Mouse (Mus musculus) heart, embryonic 16.5 days (tissue): ENCODE measurements around the gene Anks1b. TPM values are rescaled to one million over a fixed set of nuclear protein-coding genes. Genes with fewer than 3 reads are reported as not detected.

Experiments used
- ATAC-seq: fragments of 200-750 bp; cut with Nextera tagmentation; replicated peaks from 2 replicates; pipeline ENCODE4 v1.8.0; 2017; ENCODE audit warnings: moderate number of reproducible peaks; ENCODE audit not compliant: insufficient read depth, low FRiP score; ENCODE audit errors: extremely low read depth
- H3K27ac ChIP-seq: fragments of 300-500 bp; sonication (generic); 2 replicates; pipeline ENCODE4 v1.5.1; 2014; ENCODE audit warnings: mild to moderate bottlenecking, low read length, control low read depth, moderate library complexity
- H3K27me3 ChIP-seq: fragments of 300-500 bp; sonication (generic); 2 replicates; pipeline ENCODE4 v1.6.1; 2014; ENCODE audit warnings: low read length, mixed read lengths; ENCODE audit not compliant: control insufficient read depth, insufficient read depth
- H3K36me3 ChIP-seq: fragments of 300-500 bp; sonication (generic); 2 replicates; pipeline ENCODE4 v1.6.1; 2014; ENCODE audit not compliant: control insufficient read depth, insufficient read depth
- H3K4me1 ChIP-seq: fragments of 300-500 bp; sonication (generic); 2 replicates; pipeline ENCODE4 v1.6.1; 2014; ENCODE audit warnings: low read length, mixed read lengths; ENCODE audit not compliant: control insufficient read depth, insufficient read depth
- H3K4me2 ChIP-seq: fragments of 300-500 bp; sonication (generic); 2 replicates; pipeline ENCODE4 v1.6.1; 2014; ENCODE audit warnings: low read depth, mild to moderate bottlenecking, control low read depth, low read length
- H3K4me3 ChIP-seq: fragments of 300-500 bp; sonication (generic); 2 replicates; pipeline ENCODE4 v1.5.1; 2014; ENCODE audit warnings: mild to moderate bottlenecking, control low read depth, low read length
- H3K9ac ChIP-seq: fragments of 300-500 bp; sonication (generic); 2 replicates; pipeline ENCODE4 v1.6.1; 2014; ENCODE audit warnings: low read length, control low read depth
- H3K9me3 ChIP-seq: fragments of 300-500 bp; sonication (generic); replicated peaks from 2 replicates; pipeline ENCODE4 v1.6.1; 2016; ENCODE audit warnings: low read length; ENCODE audit not compliant: control insufficient read depth
- WGBS: fragments of 180-500 bp; shearing (Covaris S2); extraction: QIAGEN DNeasy Blood & Tissue Kit; methylation state at CpG from one replicate; pipeline ENCODE4 v1.1.7; 2014; 5-methylcytosine and 5-hydroxymethylcytosine counted together
- polyA plus RNA-seq: library from polyadenylated mRNA; unstranded; fragments of >200 nt; fragmentation: Nextera tagmentation; extraction: Ambion mirVana; gene quantifications from 2 replicates; pipeline ENCODE4 v1.2.1, GENCODE M21; 2015

The Anks1b gene
- polyA plus RNA-seq, 1 experiment from 2014 or later: 0.13 TPM

GRCm38 (mm10) chr10:90431527-90431926 lies 558.2 kb downstream of the Anks1b start:
- Histone ChIP-seq H3K4me1 (no peaks in the 10 kb centered on the region), H3K9ac (no peak overlapping the region), H3K27ac (no peak overlapping the region), H3K9me3 (no peaks in the 10 kb centered on the region), H3K36me3 (no peaks in the 10 kb centered on the region), H3K27me3 (no peaks in the 10 kb centered on the region), H3K4me3 (no peak overlapping the region), H3K4me2 (no peak overlapping the region)
- no peak for ATAC-seq
- 66% methylated on average over 5 of the region's 5 CpGs for WGBS

- H3K4me3 ChIP-seq: no peak overlapping the region
- H3K9me3 ChIP-seq: no peaks in the 10 kb centered on the region
- no peak overlapping the region for H3K27ac ChIP-seq
- H3K36me3 ChIP-seq: no peaks in the 10 kb centered on the region
- H3K4me1 ChIP-seq: no peaks in the 10 kb centered on the region
- H3K27me3 ChIP-seq: no peaks in the 10 kb centered on the region
- H3K4me2 ChIP-seq: no peak overlapping the region
- ATAC-seq: no peak
- 64% methylated on average over 9 of the region's 9 CpGs for WGBS
- no peak overlapping the region for H3K9ac ChIP-seq
Measured at GRCm38 (mm10) chr10:90431974-90432373, 558.7 kb downstream of the Anks1b start.

GRCm38 (mm10) chr10:90432479-90432878 lies 559.2 kb downstream of the Anks1b start:
- no peak for ATAC-seq
- H3K4me2 ChIP-seq: no peak overlapping the region
- H3K4me1 ChIP-seq: no peaks in the 10 kb centered on the region
- no peaks in the 10 kb centered on the region for H3K9me3 ChIP-seq
- H3K36me3 ChIP-seq: no peaks in the 10 kb centered on the region
- H3K9ac ChIP-seq: no peak overlapping the region
- no peak overlapping the region for H3K27ac ChIP-seq
- H3K4me3 ChIP-seq: no peak overlapping the region
- H3K27me3 ChIP-seq: no peaks in the 10 kb centered on the region
- WGBS: 68% methylated on average over 12 of the region's 12 CpGs

GRCm38 (mm10) chr10:90441036-90441435 lies 567.7 kb downstream of the Anks1b start:
- H3K4me2 ChIP-seq: no peak overlapping the region
- no peaks in the 10 kb centered on the region for H3K9me3 ChIP-seq
- WGBS: 73% methylated on average over 4 of the region's 4 CpGs
- no peaks in the 10 kb centered on the region for H3K27me3 ChIP-seq
- H3K4me3 ChIP-seq: no peak overlapping the region
- H3K27ac ChIP-seq: no peak overlapping the region
- H3K36me3 ChIP-seq: no peaks in the 10 kb centered on the region
- H3K4me1 ChIP-seq: no peaks in the 10 kb centered on the region
- H3K9ac ChIP-seq: no peak overlapping the region
- ATAC-seq: no peak

GRCm38 (mm10) chr10:90441656-90442055 lies 568.3 kb downstream of the Anks1b start:
- H3K4me2 ChIP-seq: no peak overlapping the region
- no peaks in the 10 kb centered on the region for H3K27me3 ChIP-seq
- ATAC-seq: no peak
- no peaks in the 10 kb centered on the region for H3K36me3 ChIP-seq
- H3K9me3 ChIP-seq: no peaks in the 10 kb centered on the region
- no peak overlapping the region for H3K4me3 ChIP-seq
- WGBS: 28% methylated on average over 1 of the region's 1 CpGs
- no peaks in the 10 kb centered on the region for H3K4me1 ChIP-seq
- H3K9ac ChIP-seq: no peak overlapping the region
- no peak overlapping the region for H3K27ac ChIP-seq

- Histone ChIP-seq H3K36me3 (no peaks in the 10 kb centered on the region), H3K9me3 (no peaks in the 10 kb centered on the region), H3K4me1 (no peaks in the 10 kb centered on the region), H3K4me3 (no peak overlapping the region), H3K4me2 (no peak overlapping the region), H3K27me3 (no peaks in the 10 kb centered on the region), H3K9ac (no peak overlapping the region), H3K27ac (no peak overlapping the region)
- no peak for ATAC-seq
- 71% methylated on average over 2 of the region's 2 CpGs for WGBS
Measured at GRCm38 (mm10) chr10:90464906-90465305, 591.6 kb downstream of the Anks1b start.

- Histone ChIP-seq H3K27me3 (no peaks in the 10 kb centered on the region), H3K36me3 (no peaks in the 10 kb centered on the region), H3K27ac (no peak overlapping the region), H3K4me1 (no peaks in the 10 kb centered on the region), H3K4me3 (no peak overlapping the region), H3K9ac (no peak overlapping the region), H3K9me3 (no peaks in the 10 kb centered on the region), H3K4me2 (no peak overlapping the region)
- no peak for ATAC-seq
- WGBS: 85% methylated on average over 6 of the region's 6 CpGs
Measured at GRCm38 (mm10) chr10:90465426-90465825, 592.1 kb downstream of the Anks1b start.

- Histone ChIP-seq H3K9me3 (no peaks in the 10 kb centered on the region), H3K27me3 (no peaks in the 10 kb centered on the region), H3K4me1 (no peaks in the 10 kb centered on the region), H3K4me2 (no peak overlapping the region), H3K27ac (no peak overlapping the region), H3K9ac (no peak overlapping the region), H3K36me3 (no peaks in the 10 kb centered on the region), H3K4me3 (no peak overlapping the region)
- 65% methylated on average over 1 of the region's 1 CpGs for whole genome bisulfite sequencing
- no peak for ATAC-seq
Measured at GRCm38 (mm10) chr10:90467546-90467945, 594.2 kb downstream of the Anks1b start.

GRCm38 (mm10) chr10:90493436-90493835 lies 620.1 kb downstream of the Anks1b start:
- Histone ChIP-seq H3K9me3 (no peaks in the 10 kb centered on the region), H3K4me2 (no peak overlapping the region), H3K36me3 (no peaks in the 10 kb centered on the region), H3K27me3 (no peaks in the 10 kb centered on the region), H3K9ac (no peak overlapping the region), H3K27ac (no peak overlapping the region), H3K4me3 (no peak overlapping the region), H3K4me1 (no peaks in the 10 kb centered on the region)
- WGBS: 64% methylated on average over 7 of the region's 7 CpGs
- no peak for ATAC-seq
